In the genomic region with DNA sequence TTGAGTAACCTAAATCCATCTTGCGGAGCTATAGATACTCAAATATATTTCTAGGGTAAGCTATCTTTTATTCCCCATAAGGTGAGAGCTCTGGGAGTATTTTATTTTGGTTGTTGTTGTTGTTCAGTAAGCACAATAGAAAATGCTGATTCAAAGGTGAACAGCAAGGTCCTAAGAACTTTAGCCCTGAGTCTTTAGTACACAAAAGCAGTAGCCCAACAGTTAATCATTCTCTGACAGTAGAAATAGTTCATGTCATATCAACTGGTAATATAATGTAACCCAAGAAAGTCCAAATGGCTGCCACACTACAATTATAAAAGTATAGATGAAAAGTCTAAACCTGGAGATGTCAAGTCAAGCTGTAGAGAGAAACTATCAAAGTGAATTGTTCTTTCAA, we compare ENCODE assay signal across 21 mouse cellular contexts.
DNase-seq lines count a peak whose midpoint lies in the region; ATAC-seq and TF ChIP-seq lines count a peak whose summit lies in the region.
"Had no signal": no experiment of that assay in that cellular context is flagged by ENCODE, and none has a peak within 500 bp of the region (broad histone marks: within the 10 kb centered on the region; RNA-seq: fewer than 3 reads in every experiment).

No protein-coding gene starts in this region.

- H3K27me3 ChIP-seq in kidney, adult 2 months (replicated peaks; ENCODE audit: control insufficient read depth, insufficient read depth, low read length) = no peaks in the 10 kb centered on the region
- no peaks in the 10 kb centered on the region for H3K27me3 ChIP-seq in liver, adult 2 months (ENCODE audit: control insufficient read depth, insufficient read depth, low read length)
- H3K27me3 ChIP-seq in liver, embryonic 12.5 days (replicated peaks) = no peaks in the 10 kb centered on the region
- H3K27me3 ChIP-seq: CH12.LX, Patski had no signal

- no peak overlapping the region for H3K4me2 ChIP-seq in liver, embryonic 12.5 days

- H3K79me2 ChIP-seq in liver, adult 2 months (ENCODE audit: control insufficient read depth, insufficient read depth, low read length) = no peaks in the 10 kb centered on the region

- no peak for ATAC-seq in liver, embryonic 12.5 days
- ATAC-seq: activated CD4-positive, CD25-positive, alpha-beta regulatory T cell, adult 4 months; CD4-positive, CD25-positive, alpha-beta regulatory T cell, adult 4 months; Patski had no signal

- DNase-seq in kidney, adult 2 months = peak; percentile 51
- no peak for DNase-seq in kidney, adult 11 months
- DNase-seq in kidney, adult 9 months = peak; percentile 48
- DNase-seq in kidney, postnatal 4 days = no peak
- peak; percentile 63 for DNase-seq in liver, adult 2 months (ENCODE audit: extremely low read depth, low read depth, low spot score)
- DNase-seq: adrenal gland, adult 2 months; adrenal gland, adult 8-10 months; adrenal gland, postnatal 10 days; adrenal gland, postnatal 14 days; adrenal gland, postnatal 25 days; adrenal gland, postnatal 36 days; B cell, adult 2 months; cerebellum, adult 11 months; cerebellum, adult 11-12 months; cerebellum, adult 18-20 months had no signal

- H3K9me3 ChIP-seq in liver, embryonic 12.5 days (replicated peaks) = no peaks in the 10 kb centered on the region
- H3K9me3 ChIP-seq: G1E had no signal

- TF ChIP-seq CTCF in kidney, adult 2 months (conservative IDR thresholded peaks at IDR 0.05; ENCODE audit: insufficient read depth, insufficient read length, low read depth, low read length) = no peak
- TF ChIP-seq CTCF in liver, adult 2 months (IDR thresholded peaks at IDR 0.05; ENCODE audit: low read depth, low read length) = no peak

- WGBS in kidney, adult 2 months = 96% methylated on average over 1 of the region's 1 CpGs
- 100% methylated on average over 1 of the region's 1 CpGs for WGBS in liver, adult 2 months
- WGBS in liver, embryonic 12.5 days (ENCODE audit: insufficient replicate concordance) = 63% methylated on average over 1 of the region's 1 CpGs

- no peak overlapping the region for H3K27ac ChIP-seq in kidney, adult 2 months (ENCODE audit: insufficient read depth, low read depth, low read length)
- no peak overlapping the region for H3K27ac ChIP-seq in liver, adult 2 months (replicated peaks; ENCODE audit: insufficient read depth, low read depth, low read length)
- H3K27ac ChIP-seq in liver, embryonic 12.5 days = no peak overlapping the region

- H3K36me3 ChIP-seq in kidney, adult 2 months (ENCODE audit: control insufficient read depth, insufficient read depth, low read length) = no peaks in the 10 kb centered on the region
- no peaks in the 10 kb centered on the region for H3K36me3 ChIP-seq in liver, adult 2 months (ENCODE audit: control insufficient read depth, insufficient read depth, low read length)
- no peaks in the 10 kb centered on the region for H3K36me3 ChIP-seq in liver, embryonic 12.5 days
- H3K36me3 ChIP-seq: G1E had no signal

- no peak for TF ChIP-seq POLR2A in kidney, adult 2 months (IDR thresholded peaks at IDR 0.05; ENCODE audit: low read depth, low read length)
- TF ChIP-seq POLR2A in liver, adult 2 months (IDR thresholded peaks at IDR 0.05; ENCODE audit: extremely low read depth, insufficient read depth, low read length) = no peak

- H3K4me1 ChIP-seq in kidney, adult 2 months (ENCODE audit: control insufficient read depth, insufficient read depth, low read length) = no peaks in the 10 kb centered on the region
- H3K4me1 ChIP-seq in liver, adult 2 months (ENCODE audit: control insufficient read depth, insufficient read depth, low read length) = no peaks in the 10 kb centered on the region; the same call in 1 of the 2 replicates
- no peaks in the 10 kb centered on the region for H3K4me1 ChIP-seq in liver, embryonic 12.5 days

- no peak overlapping the region for H3K4me3 ChIP-seq in kidney, adult 2 months (ENCODE audit: insufficient read depth, low read depth, low read length)
- H3K4me3 ChIP-seq in liver, adult 2 months (ENCODE audit: insufficient read depth, low read depth, low read length) = no peak overlapping the region
- H3K4me3 ChIP-seq in liver, embryonic 12.5 days = no peak overlapping the region

- H3K9ac ChIP-seq in liver, adult 2 months (ENCODE audit: low read depth, low read length) = no peak overlapping the region
- no peak overlapping the region for H3K9ac ChIP-seq in liver, embryonic 12.5 days

Comparison
In these comparisons a context has a peak if more than half of its experiments do, and no peak if none do; other contexts are left out.
1. DNase-seq: peak in kidney, adult 2 months (single experiment), kidney, adult 9 months (single experiment) and liver, adult 2 months (single experiment); none in kidney, adult 11 months (single experiment) and kidney, postnatal 4 days (0 of 2).